Mouse (Mus musculus) heart, postnatal 0 days (tissue): ENCODE measurements around the gene Tmem135.

Experiments
- CTCF ChIP-seq: IDR thresholded peaks from 2 replicates; pipeline ENCODE4 v1.5.1; 2016; ENCODE audit warnings: antibody characterized with exemption, control low read depth, low read depth
- EP300 ChIP-seq: IDR thresholded peaks from 2 replicates; pipeline ENCODE4 v1.6.1; 2016; ENCODE audit warnings: antibody characterized with exemption, low read depth

DNA sequence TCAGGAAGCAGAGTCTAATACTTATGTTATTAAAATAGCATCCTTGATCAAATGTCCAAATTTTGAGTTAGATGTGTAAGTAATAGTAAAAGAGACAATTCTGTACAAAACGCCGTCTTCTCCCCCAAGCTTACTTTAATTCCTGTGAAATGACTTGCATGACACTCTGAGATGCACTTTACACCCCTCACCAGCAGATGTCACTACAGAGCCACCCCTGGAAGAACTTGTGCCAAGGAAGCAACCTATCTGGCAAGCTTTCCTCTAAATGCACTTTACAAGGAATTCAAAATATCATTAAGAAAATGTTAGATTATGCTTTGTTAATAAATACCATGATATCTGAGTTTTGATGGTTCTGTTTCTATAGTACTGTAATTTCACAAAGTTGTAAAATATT is 235.4 kb downstream of the Tmem135 start:
- peak; percentile 99 for TF ChIP-seq CTCF
- no peak for TF ChIP-seq EP300
